Mouse (Mus musculus): ENCODE data around the gene 1700007K13Rik. TPM values are rescaled to one million over a fixed set of nuclear protein-coding genes. Genes with fewer than 3 reads are reported as not detected.

1700007K13Rik gene
- polyA plus RNA-seq, 1 experiment from 2014 or later, result 0.85 TPM

Other genes with a start within 250 kb of the 1700007K13Rik start
- 4.4 TPM in 2 replicates for gene Ppp1r26, start 19.5 kb downstream of the 1700007K13Rik start, polyA plus RNA-seq (2015; fragmentation: Nextera tagmentation; extraction: Ambion mirVana)
- 51.8 and 54.6 TPM in 2 replicates for gene Mrps2, start 1.7 kb upstream of the 1700007K13Rik start, polyA plus RNA-seq (2015; fragmentation: Nextera tagmentation; extraction: Ambion mirVana)
- 2.7 and 3.2 TPM in 2 replicates for gene Gbgt1, start 30.6 kb upstream of the 1700007K13Rik start, polyA plus RNA-seq (2015; fragmentation: Nextera tagmentation; extraction: Ambion mirVana)
- gene Gm10134, start 39.8 kb upstream of the 1700007K13Rik start, polyA plus RNA-seq (2015; fragmentation: Nextera tagmentation; extraction: Ambion mirVana), result 8.5 and 8.8 TPM in 2 replicates
- 27.5 and 30.9 TPM in 2 replicates for gene Ralgds, start 46.8 kb upstream of the 1700007K13Rik start, polyA plus RNA-seq (2015; fragmentation: Nextera tagmentation; extraction: Ambion mirVana)
- gene Cel, start 97.1 kb upstream of the 1700007K13Rik start, polyA plus RNA-seq (2015; fragmentation: Nextera tagmentation; extraction: Ambion mirVana), result 412 and 563 TPM in 2 replicates
- gene Gtf3c5, start 117.4 kb upstream of the 1700007K13Rik start, polyA plus RNA-seq (2015; fragmentation: Nextera tagmentation; extraction: Ambion mirVana), result 33.6 and 41.8 TPM in 2 replicates
- 3.1 and 6.9 TPM in 2 replicates for gene Gfi1b, start 155.7 kb upstream of the 1700007K13Rik start, polyA plus RNA-seq (2015; fragmentation: Nextera tagmentation; extraction: Ambion mirVana)
- gene Tsc1, start 174.9 kb upstream of the 1700007K13Rik start, polyA plus RNA-seq (2015; fragmentation: Nextera tagmentation; extraction: Ambion mirVana), result 18.7 and 18.9 TPM in 2 replicates
- gene Spaca9, start 233.4 kb upstream of the 1700007K13Rik start, polyA plus RNA-seq (2015; fragmentation: Nextera tagmentation; extraction: Ambion mirVana), result 2.2 and 2.6 TPM in 2 replicates
- 0.81 and 1.0 TPM in 2 replicates for gene Ak8, start 233.8 kb upstream of the 1700007K13Rik start, polyA plus RNA-seq (2015; fragmentation: Nextera tagmentation; extraction: Ambion mirVana)

Measured in stomach, embryonic 15.5 days (tissue).